Mouse (Mus musculus): ENCODE results near the gene Gm48551.

The Gm48551 gene

GRCm38 (mm10) chr10:81383802-81384604 lies at the start of gene Gm48551, which contains the start of gene Dohh:
Gene Gm48551, plus strand, starts transcription at chr10:81384466.
Gene Dohh, plus strand, starts transcription at chr10:81384428.
- DNase-seq (ENCODE audit: inconsistent ontology term) = peak; percentile 98

GRCm38 (mm10) chr10:81335393-81336340 lies 48.6 kb upstream of the Gm48551 start:
- DNase-seq (ENCODE audit: inconsistent ontology term) = peak; percentile 60

- DNase-seq (ENCODE audit: inconsistent ontology term) = no peak
These were observed 47.7 kb upstream of the Gm48551 start for GRCm38 (mm10) chr10:81336558-81336957.

GRCm38 (mm10) chr10:81340551-81341332 lies 43.5 kb upstream of the Gm48551 start:
- DNase-seq (ENCODE audit: inconsistent ontology term) = no peak

GRCm38 (mm10) chr10:81341333-81341949 lies 42.8 kb upstream of the Gm48551 start:
- DNase-seq (ENCODE audit: inconsistent ontology term) = peak; percentile 65

- no peak for DNase-seq (ENCODE audit: inconsistent ontology term)
These were observed 41.4 kb upstream of the Gm48551 start, which contains the start of gene Gipc3 for GRCm38 (mm10) chr10:81342686-81343505. Gene Gipc3, minus strand, starts transcription at chr10:81343266.

- DNase-seq (ENCODE audit: inconsistent ontology term) = no peak
These were observed 39.7 kb upstream of the Gm48551 start for GRCm38 (mm10) chr10:81344421-81345161.

- DNase-seq (ENCODE audit: inconsistent ontology term) = peak; percentile 31
These were observed 39.1 kb upstream of the Gm48551 start for GRCm38 (mm10) chr10:81345162-81345534.

GRCm38 (mm10) chr10:81346453-81347067 lies 37.7 kb upstream of the Gm48551 start:
- peak; percentile 53 for DNase-seq (ENCODE audit: inconsistent ontology term)

GRCm38 (mm10) chr10:81349146-81349545 lies 35.1 kb upstream of the Gm48551 start:
- peak; percentile 39 for DNase-seq (ENCODE audit: inconsistent ontology term)

GRCm38 (mm10) chr10:81349961-81350350 lies 34.3 kb upstream of the Gm48551 start:
- no peak for DNase-seq (ENCODE audit: inconsistent ontology term)

- peak; percentile 100 for DNase-seq (ENCODE audit: inconsistent ontology term)
These were observed 33.8 kb upstream of the Gm48551 start, which contains the start of gene Hmg20b for GRCm38 (mm10) chr10:81350351-81351063. Gene Hmg20b, minus strand, starts transcription at chr10:81350480.

GRCm38 (mm10) chr10:81351678-81352291 lies 32.5 kb upstream of the Gm48551 start:
- DNase-seq (ENCODE audit: inconsistent ontology term) = no peak

GRCm38 (mm10) chr10:81354738-81355477 lies 29.4 kb upstream of the Gm48551 start:
- no peak for DNase-seq (ENCODE audit: inconsistent ontology term)

GRCm38 (mm10) chr10:81355533-81355932 lies 28.7 kb upstream of the Gm48551 start:
- no peak for DNase-seq (ENCODE audit: inconsistent ontology term)

- peak; percentile 81 for DNase-seq (ENCODE audit: inconsistent ontology term)
These were observed 27.8 kb upstream of the Gm48551 start for GRCm38 (mm10) chr10:81356352-81356990.
